Mouse (Mus musculus) urinary bladder, postnatal 25 days (tissue): ENCODE measurements at regions not wholly inside any gene's neighbourhood (a gene's known extent, or its start where the extent isn't known, plus 50 kb on each side); places are given as distances from the start of the nearest gene placed in this dataset.

Experiments
- DNase-seq: peaks from one replicate; pipeline ENCODE4 v3.0.0; 2022; ENCODE audit warnings: low spot score

DNA sequence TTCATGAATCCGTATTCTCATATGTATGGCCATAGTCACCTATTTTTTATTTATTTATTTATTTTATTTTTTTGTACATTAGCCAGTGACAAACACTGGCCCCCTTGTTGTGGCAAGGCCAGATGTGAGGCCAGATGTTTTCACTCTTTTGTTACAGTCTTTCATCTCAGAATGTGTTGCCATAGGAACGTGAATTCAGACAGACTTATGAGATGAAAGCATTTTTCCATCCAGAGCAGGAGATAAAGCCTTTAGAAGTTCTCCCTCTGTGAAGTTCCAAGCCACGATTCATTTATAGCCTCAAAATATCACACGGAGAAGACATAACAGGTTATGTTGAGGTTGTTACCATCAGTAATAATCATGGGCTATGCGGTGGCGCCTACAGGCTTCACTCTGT lies 220.9 kb downstream of the Arpp21 start:
- DNase-seq: no peak

DNA sequence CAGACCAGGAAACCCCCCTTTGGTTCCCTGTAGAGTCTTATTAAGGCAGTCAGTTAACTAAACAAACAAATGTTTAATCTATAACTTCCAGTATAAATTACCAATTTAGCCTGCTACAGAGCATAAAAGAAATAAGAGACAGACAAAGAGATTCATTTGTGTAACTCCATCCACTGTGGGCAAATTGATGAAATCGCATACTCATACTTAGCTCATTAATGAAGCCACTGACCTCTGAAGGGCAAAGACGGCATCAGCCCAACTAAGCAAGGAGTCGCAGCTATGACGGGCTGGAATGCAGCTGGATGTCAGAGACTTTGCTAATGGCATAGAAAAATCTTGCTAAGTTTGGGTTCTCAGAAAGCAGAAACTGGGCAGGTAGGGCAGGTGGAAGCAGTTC lies 241.3 kb downstream of the Arpp21 start:
- no peak for DNase-seq

- no peak for DNase-seq
These were observed 241.9 kb downstream of the Arpp21 start for GRCm38 (mm10) chr9:111993844-111994243.

DNA sequence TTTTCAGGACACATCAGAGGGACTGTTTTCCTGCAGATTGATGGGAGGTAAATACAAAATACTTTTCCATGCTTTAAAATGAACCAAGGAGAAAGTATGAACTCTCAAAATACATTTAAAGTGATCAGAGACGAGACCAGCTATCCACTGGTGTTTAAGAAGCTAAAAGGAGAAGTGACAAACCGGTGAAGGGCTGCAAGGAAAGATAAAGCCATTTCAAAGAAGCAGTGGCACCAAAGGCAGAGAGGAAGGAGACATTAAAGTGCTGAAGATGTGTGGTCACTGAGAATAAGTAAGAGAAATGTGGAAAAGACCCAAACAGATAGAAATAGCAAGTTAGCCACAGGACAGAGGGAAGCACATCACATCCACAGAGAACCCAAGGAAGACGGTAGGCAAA lies 245.7 kb downstream of the Arpp21 start:
- no peak for DNase-seq

DNA sequence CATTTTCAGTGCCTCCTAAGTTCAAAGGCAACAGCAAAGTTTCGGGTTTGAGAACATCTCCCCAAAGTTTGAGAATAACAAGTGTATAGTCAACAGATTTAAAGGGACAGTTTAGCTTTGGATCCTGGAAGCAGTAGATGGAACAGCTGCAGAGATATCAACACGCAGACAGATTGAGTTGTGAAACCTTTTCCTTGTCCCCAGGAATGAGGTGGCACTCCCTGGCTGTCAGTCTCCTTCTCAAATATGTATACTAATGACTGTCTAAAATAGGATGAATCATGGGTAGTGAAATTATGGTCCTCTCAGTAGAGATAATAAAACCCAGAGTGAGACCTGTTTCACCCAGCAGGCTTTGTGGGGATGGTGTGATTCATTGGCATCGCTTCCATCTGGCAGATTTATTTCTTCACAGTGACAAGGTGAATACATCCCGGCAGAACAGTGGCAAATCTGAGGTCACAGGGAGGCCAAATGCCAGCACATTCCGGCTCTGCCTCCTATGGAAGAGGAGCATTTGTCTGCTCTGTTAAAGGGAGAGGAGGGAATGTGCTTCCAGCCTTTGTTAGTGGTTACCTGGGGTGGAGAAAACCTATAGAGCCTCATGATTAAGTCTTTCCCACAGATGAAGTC lies 272.2 kb downstream of the Arpp21 start:
- no peak for DNase-seq

DNA sequence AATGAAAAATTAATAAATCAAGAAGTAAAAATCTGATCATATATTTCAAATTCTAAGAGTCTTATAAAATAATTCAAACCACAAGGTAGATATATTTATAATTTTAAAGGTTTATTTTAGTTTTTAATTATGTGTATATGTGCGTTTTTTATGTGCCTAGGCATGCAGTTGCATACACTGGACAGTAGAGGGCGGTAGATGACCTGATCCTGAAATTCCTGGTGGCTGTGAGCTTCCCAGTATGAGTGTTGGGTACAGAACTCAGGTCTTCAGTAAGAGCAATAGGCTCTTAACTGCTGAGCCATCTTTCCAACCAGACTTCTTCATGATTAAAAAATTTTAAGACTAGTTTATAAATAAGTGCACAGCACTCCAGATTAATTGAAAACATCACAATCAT lies 267.7 kb upstream of the Stac start:
- no peak for DNase-seq

DNA sequence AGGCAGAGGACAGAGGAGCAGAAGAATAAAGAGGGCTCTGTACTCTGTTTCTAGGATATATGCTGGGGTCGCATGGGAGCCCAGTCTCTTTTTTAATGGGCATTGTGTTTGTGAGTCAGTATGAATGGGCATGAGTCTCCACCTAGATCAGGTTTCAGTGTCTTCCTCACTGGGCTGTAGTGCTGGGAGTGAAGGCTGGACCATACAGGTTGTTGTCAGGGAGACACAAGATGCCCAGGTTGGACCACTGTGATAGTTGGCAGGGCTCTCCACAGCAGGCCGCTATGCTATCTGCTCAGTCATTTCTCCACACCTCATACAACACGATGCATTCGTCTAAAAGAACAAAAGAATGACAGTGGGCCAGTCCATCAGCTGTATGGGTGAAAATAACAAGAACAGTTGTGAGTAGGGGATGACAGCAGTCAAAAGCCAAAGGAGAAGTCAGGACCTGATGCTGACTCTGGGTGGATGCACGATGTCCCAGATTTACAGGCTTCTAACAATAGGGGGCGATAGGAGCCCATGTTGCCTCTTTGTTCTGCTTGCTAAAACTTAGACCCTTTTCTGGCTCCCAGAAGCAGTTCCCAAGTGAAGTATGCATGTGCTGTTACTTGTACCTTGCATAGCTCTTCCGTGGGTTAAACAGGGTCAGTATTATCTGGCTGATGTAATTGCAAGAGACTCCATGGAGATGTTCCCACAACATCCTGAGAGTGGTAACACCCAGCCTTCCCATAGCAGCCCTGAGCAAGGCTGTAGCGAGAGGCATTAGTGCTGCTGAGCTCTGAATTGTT lies 249.3 kb upstream of the Stac start:
- DNase-seq: no peak

GRCm38 (mm10) chr9:111932455-111932854 lies 242.3 kb upstream of the Stac start:
- DNase-seq: no peak

- DNase-seq: peak; percentile 73
These were observed 228.3 kb upstream of the Stac start for GRCm38 (mm10) chr9:111918275-111918940.

DNA sequence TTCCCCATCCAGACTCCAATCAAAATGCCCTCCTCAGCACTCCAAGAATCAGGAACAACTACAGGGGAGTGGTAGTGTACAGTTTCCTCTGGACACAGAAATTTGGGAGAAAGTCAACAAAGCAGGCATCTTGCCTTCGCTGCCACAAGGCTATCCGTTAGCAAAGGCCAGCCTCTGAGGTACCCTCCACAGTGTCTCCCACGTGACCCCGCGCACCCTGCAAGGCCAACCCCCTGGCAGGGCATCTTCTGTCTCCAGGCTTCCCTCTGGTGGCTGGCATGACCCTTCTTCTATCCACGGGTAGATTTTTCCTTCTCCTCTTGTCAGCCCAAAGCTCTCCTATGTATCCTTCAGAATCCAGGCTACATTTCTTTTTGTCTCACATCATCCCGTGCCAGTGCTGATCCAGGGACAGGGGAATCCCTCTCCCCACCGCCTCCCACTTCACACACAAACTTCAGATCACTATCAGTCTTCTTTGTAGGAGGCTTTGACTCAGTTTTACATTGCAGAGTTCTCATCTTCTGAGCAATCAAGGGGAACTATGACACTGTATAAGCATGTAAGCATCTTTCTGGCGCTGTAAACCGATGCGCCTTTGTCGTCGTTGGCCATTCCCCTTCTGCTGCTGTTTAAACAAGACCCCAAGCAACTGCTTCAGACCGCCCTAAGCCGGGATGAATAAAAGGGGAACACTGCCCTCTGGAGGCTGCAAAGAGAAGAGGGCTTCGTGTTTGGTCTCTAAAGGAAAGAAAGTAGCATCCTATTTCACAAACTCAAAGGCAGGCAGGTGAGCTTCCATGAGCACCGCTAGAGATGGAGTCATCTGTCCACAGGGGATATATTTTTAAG lies 226.8 kb upstream of the Stac start:
- peak; percentile 10 for DNase-seq

DNA sequence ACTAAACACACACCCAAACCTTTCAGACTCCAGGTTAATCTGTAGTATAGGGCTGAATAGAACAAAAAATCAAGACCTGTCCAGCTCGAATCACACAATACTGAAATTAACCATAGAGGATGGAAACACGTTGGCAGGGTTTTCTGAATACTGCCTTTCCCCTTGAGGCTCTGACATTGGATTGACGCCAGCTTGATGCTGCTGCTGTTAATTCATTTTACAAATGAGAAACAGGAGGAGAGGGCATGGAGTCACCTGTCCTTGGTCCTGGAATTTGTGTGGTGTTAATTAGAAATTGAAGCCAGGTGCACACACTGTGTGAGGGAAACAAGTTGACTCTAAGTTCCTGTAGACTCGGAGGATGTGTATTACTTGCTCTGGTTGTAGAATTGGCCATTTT lies 218.7 kb upstream of the Stac start:
- DNase-seq: no peak

GRCm38 (mm10) chr9:111900196-111900595 lies 210.0 kb upstream of the Stac start:
- no peak for DNase-seq

GRCm38 (mm10) chr9:111897626-111898025 lies 207.5 kb upstream of the Stac start:
- DNase-seq: no peak

GRCm38 (mm10) chr9:111879710-111880109 lies 189.6 kb upstream of the Stac start:
- no peak for DNase-seq

GRCm38 (mm10) chr9:111876846-111877245 lies 186.7 kb upstream of the Stac start:
- DNase-seq: no peak

DNA sequence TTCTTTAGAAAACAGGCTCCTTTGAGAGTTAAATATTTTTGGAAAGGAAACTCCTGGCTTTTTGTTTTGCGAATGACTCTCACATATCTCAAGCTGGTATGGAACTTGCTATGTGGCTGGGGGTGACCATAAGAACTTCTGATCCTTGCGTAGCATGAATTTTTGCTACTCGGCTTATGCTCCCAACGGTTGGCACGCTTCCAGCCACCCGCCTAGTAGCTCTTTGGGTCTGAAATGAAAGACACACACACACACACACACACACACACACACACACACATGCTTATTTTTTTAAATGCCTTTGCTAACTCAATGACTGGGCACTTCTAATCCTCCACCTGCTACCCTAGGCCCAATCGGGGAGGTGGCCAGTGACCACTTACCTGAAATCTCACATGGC lies 180.3 kb upstream of the Stac start:
- DNase-seq: no peak

DNA sequence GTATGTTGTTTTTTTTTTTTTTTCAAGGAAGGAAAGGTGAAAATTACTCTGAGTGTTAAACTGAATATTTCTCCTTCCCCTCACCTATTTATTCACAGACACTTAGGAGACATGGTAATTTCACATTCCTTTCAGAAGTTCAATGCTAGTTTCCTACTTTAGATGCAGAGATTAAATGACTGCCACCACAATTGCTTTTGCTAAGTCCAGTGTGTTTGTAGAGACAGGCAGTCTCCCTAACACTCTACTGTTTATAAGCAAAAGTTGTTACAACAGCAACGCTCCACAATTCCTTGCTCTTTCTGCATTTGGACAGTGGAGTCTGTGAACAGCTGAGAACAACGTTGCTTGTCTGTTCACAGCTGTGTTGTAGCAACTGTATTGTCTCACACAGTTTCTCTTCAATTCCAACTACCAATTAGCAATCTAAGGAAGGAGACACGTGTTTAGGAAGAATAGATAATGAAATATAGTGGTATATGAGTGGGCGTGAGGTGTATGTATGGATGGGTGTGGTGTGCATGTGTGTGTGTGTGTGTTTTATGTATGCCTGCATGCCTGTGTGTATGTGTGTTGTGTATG lies 179.7 kb upstream of the Stac start:
- DNase-seq: no peak

GRCm38 (mm10) chr9:111858051-111858450 lies 167.9 kb upstream of the Stac start:
- no peak for DNase-seq

DNA sequence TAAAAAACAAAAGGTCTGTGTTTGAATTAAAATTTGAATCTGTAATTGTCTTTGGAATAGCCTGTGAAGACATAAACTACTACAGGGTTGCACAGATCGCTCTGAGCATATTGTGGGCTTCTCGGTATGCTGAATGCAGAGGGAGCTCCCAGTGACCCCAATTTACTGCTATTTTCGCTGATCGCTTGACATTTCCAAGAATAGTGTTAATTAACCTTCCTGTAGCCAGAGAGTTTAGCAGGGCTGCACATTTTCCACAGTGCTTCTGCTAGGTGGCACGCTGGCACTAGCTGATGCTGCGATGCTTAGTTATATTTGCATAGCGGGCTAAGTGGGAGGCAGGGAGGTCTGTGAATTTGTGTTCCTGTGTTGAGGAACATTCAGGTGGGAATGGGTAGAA lies 164.8 kb upstream of the Stac start:
- DNase-seq: no peak

DNA sequence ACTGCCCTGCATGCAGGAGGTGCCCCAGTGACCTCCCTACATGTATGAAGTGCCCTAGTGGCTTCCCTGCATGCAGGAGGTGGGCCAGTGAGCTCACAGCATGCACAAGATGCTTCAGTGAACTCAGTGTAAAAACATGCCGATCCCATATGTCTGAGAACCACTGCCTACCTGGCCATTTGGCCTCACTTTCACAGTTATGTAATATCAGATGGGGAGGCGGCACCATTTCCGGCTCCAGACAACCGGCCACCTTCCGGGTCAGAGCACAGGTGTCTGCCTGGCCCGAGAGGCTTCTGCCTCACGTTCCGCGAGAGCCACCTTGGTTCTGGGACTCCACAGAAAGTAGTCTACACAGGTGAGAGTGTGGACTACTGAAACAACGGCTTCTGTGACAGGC lies 156.2 kb upstream of the Stac start:
- DNase-seq: no peak

DNA sequence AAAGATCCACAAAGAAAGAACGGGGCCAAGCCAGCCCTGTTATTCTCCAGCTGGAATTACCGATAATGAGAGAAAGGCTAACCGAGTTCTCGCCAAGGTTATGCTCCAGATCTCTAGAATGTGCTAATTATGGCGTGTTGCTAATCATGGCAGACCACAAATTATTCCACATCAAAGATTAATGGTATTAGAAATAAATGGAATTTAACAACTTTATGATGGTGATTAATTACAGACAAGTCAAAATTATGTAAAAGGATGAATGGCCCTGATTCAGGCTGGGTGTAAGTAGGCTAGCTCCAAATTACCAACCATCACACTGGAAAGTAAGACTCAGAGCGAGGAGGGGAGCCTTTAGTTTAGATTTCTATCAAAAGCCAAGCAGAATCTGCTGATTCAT lies 151.0 kb upstream of the Stac start:
- DNase-seq: no peak
